Mouse (Mus musculus) limb, embryonic 12.5 days (tissue): ENCODE measurements around the gene Gm21083. TPM values are rescaled to one million over a fixed set of nuclear protein-coding genes. Genes with fewer than 3 reads are reported as not detected.
"Not testable (repeated sequence)": the region's sequence is repeated elsewhere in the genome, so short reads cannot be mapped to it uniquely, and the experiment has no call there.

ENCODE experiments used
- ATAC-seq: fragments of 200-750 bp; cut with Nextera tagmentation; 2 replicates; pipeline ENCODE4 v1.8.0; 2017; ENCODE audit warnings: low read depth, moderate TSS enrichment; ENCODE audit not compliant: insufficient number of reproducible peaks, insufficient read depth, low FRiP score, low TSS enrichment
- H3K27ac ChIP-seq: fragments of 300-500 bp; sonication (generic); 2 replicates; pipeline ENCODE4 v1.5.1; 2016; ENCODE audit warnings: mild to moderate bottlenecking, moderate library complexity
- H3K27me3 ChIP-seq: fragments of 300-500 bp; sonication (generic); 2 replicates; pipeline ENCODE4 v1.6.1; 2016; ENCODE audit warnings: mild to moderate bottlenecking, moderate library complexity
- H3K36me3 ChIP-seq: fragments of 300-500 bp; sonication (generic); 2 replicates; pipeline ENCODE4 v1.6.1; 2016; ENCODE audit warnings: mild to moderate bottlenecking, moderate library complexity
- H3K4me1 ChIP-seq: fragments of 300-500 bp; sonication (generic); replicated peaks from 2 replicates; pipeline ENCODE4 v1.6.1; 2016
- H3K4me2 ChIP-seq: fragments of 300-500 bp; sonication (generic); 2 replicates; pipeline ENCODE4 v1.6.1; 2016; ENCODE audit warnings: mild to moderate bottlenecking, moderate library complexity
- H3K4me3 ChIP-seq: fragments of 300-500 bp; sonication (generic); replicated peaks from 2 replicates; pipeline ENCODE4 v1.5.1; 2016; ENCODE audit warnings: mild to moderate bottlenecking
- H3K9ac ChIP-seq: fragments of 300-500 bp; sonication (generic); replicated peaks from 2 replicates; pipeline ENCODE4 v1.6.1; 2016; ENCODE audit warnings: mild to moderate bottlenecking, moderate library complexity
- H3K9me3 ChIP-seq: fragments of 300-500 bp; sonication (generic); 2 replicates; pipeline ENCODE4 v1.6.1; 2016; ENCODE audit warnings: mild to moderate bottlenecking, moderate library complexity
- WGBS: fragments of 180-500 bp; shearing (Covaris S2); methylation state at CpG from one replicate; pipeline ENCODE4 v1.1.7; 2016; 5-methylcytosine and 5-hydroxymethylcytosine counted together
- polyA plus RNA-seq: library from polyadenylated mRNA; unstranded; fragments of >200 nt; fragmentation: Nextera tagmentation; extraction: Ambion mirVana; gene quantifications from 2 replicates; pipeline ENCODE4 v1.2.1, GENCODE M21; 2016

Gene Gm21083
- polyA plus RNA-seq, 1 experiment from 2014 or later = not detected

- peaks cover 37% of the 10 kb centered on the region for H3K9me3 ChIP-seq
- H3K27ac ChIP-seq, H3K36me3 ChIP-seq, H3K4me1 ChIP-seq, H3K4me3 ChIP-seq, H3K27me3 ChIP-seq, ATAC-seq, H3K4me2 ChIP-seq, H3K9ac ChIP-seq: not testable (repeated sequence)
Observed at GRCm38 (mm10) chr5:15598831-15599230, 21.7 kb downstream of the Gm21083 start.

DNA sequence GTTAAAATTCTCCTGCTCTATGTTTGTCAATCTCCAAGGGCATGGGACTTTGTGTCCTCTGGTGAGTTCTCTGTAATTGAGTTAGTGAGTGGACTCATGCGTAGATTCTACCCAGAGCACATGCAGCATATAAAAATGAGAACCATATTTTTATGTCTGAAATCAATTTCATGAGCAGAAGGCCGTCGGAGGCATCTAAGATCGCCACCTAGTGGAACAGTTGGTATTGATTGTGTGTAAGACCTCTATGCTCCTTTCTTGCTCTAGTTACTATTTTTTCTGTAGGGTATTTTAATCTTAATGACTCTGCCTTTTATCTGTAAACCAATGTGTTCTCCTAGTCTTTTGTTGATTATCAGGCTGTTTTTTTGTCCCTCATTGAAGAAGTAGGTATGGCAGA lies 23.2 kb downstream of the Gm21083 start:
- not testable (repeated sequence) for H3K27ac ChIP-seq, H3K36me3 ChIP-seq, H3K4me3 ChIP-seq, H3K9ac ChIP-seq, H3K4me1 ChIP-seq, ATAC-seq, H3K27me3 ChIP-seq, H3K4me2 ChIP-seq
- 38% methylated on average over 4 of the region's 4 CpGs for WGBS
- H3K9me3 ChIP-seq = peaks cover 34% of the 10 kb centered on the region

- not testable (repeated sequence) for H3K27me3 ChIP-seq, H3K27ac ChIP-seq, H3K36me3 ChIP-seq, H3K4me1 ChIP-seq, ATAC-seq, H3K9ac ChIP-seq, H3K4me3 ChIP-seq, H3K4me2 ChIP-seq
- peaks cover 29% of the 10 kb centered on the region for H3K9me3 ChIP-seq
- 61% methylated on average over 5 of the region's 5 CpGs for WGBS
Observed at GRCm38 (mm10) chr5:15601481-15601880, 24.3 kb downstream of the Gm21083 start.

DNA sequence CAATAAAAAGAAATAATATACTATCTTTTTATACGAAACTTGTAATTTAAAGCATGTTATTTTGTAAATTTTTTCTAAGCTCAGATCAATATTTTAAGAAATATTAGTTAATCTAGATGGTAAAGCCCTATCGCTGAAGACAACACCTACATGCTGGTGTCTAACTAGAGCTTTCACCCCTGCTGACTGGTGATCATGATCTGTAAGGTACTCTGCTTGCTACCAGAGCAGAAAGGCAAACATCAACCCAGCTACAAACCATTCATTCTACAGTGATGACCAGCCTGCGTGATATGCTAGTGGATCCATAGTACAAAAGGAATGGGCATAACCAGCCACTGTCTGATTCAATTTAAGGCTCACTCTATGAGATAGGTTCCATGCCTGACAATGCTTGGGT lies 24.8 kb downstream of the Gm21083 start:
- H3K9me3 ChIP-seq = peaks cover 32% of the 10 kb centered on the region
- H3K27ac ChIP-seq, H3K4me2 ChIP-seq, H3K36me3 ChIP-seq, H3K4me3 ChIP-seq, H3K27me3 ChIP-seq, H3K4me1 ChIP-seq, ATAC-seq, H3K9ac ChIP-seq: not testable (repeated sequence)
- WGBS = 72% methylated on average over 3 of the region's 3 CpGs

GRCm38 (mm10) chr5:15602424-15602947 lies 25.4 kb downstream of the Gm21083 start:
- H3K4me2 ChIP-seq, H3K9ac ChIP-seq, H3K4me1 ChIP-seq, H3K36me3 ChIP-seq, H3K4me3 ChIP-seq, ATAC-seq, H3K27me3 ChIP-seq, H3K27ac ChIP-seq: not testable (repeated sequence)
- peaks cover 32% of the 10 kb centered on the region for H3K9me3 ChIP-seq
- WGBS = 59% methylated on average over 3 of the region's 3 CpGs

GRCm38 (mm10) chr5:15603008-15603407 lies 25.9 kb downstream of the Gm21083 start:
- WGBS = 66% methylated on average over 2 of the region's 2 CpGs
- not testable (repeated sequence) for H3K27me3 ChIP-seq, H3K4me2 ChIP-seq, H3K4me1 ChIP-seq, H3K36me3 ChIP-seq, H3K4me3 ChIP-seq, ATAC-seq, H3K9ac ChIP-seq, H3K27ac ChIP-seq
- peaks cover 33% of the 10 kb centered on the region for H3K9me3 ChIP-seq

GRCm38 (mm10) chr5:15603585-15603984 lies 26.5 kb downstream of the Gm21083 start:
- 72% methylated on average over 8 of the region's 8 CpGs for WGBS

GRCm38 (mm10) chr5:15606677-15607076 lies 29.5 kb downstream of the Gm21083 start:
- not testable (repeated sequence) for H3K36me3 ChIP-seq, H3K27me3 ChIP-seq
- 68% methylated on average over 6 of the region's 6 CpGs for WGBS

More at GRCm38 (mm10) chr5:15603585-15603984, 26.5 kb downstream of the Gm21083 start:
- not testable (repeated sequence) for H3K27me3 ChIP-seq, ATAC-seq, H3K4me2 ChIP-seq, H3K4me1 ChIP-seq, H3K4me3 ChIP-seq, H3K27ac ChIP-seq, H3K9ac ChIP-seq, H3K36me3 ChIP-seq
- peaks cover 33% of the 10 kb centered on the region for H3K9me3 ChIP-seq

GRCm38 (mm10) chr5:15610695-15611094 lies 33.6 kb downstream of the Gm21083 start:
- not testable (repeated sequence) for H3K4me3 ChIP-seq, H3K27ac ChIP-seq, ATAC-seq, H3K27me3 ChIP-seq, H3K4me1 ChIP-seq, H3K36me3 ChIP-seq, H3K9me3 ChIP-seq, H3K4me2 ChIP-seq, H3K9ac ChIP-seq
- WGBS = 7% methylated on average over 1 of the region's 1 CpGs

More at GRCm38 (mm10) chr5:15606677-15607076, 29.5 kb downstream of the Gm21083 start:
- not testable (repeated sequence) for H3K27ac ChIP-seq, H3K4me3 ChIP-seq, H3K9ac ChIP-seq, H3K4me2 ChIP-seq, H3K4me1 ChIP-seq
- H3K9me3 ChIP-seq = peaks cover 21% of the 10 kb centered on the region
- ATAC-seq = peak; percentile 52; the same call in 1 of the 2 replicates

DNA sequence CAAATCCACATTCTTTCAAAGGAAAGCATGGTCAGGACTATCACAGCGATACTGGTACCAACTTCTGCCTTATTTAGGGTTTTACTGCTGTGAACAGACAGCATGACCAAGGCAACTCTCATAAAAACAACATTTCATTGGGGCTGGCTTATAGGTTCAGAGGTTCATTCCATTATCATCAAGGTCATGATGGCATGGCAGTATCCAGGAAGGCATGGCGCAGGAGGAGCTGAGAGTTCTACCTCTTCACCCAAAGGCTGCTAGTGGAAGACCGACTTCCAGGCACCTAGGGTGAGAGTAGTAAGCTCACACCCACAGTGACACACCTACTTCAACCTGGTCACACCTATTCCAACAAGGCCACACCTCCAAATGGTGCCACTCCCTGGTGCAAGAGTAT lies 39.1 kb downstream of the Gm21083 start:
- WGBS = 76% methylated on average over 3 of the region's 3 CpGs

GRCm38 (mm10) chr5:15618764-15619163 lies 41.6 kb downstream of the Gm21083 start, which contains the start of gene Speer4d:
Speer4d (plus strand) TSS chr5:15619064.
- peaks cover 11% of the 10 kb centered on the region for H3K9me3 ChIP-seq
- H3K9ac ChIP-seq, ATAC-seq, H3K4me3 ChIP-seq, H3K4me2 ChIP-seq, H3K27ac ChIP-seq, H3K4me1 ChIP-seq, H3K36me3 ChIP-seq, H3K27me3 ChIP-seq: not testable (repeated sequence)
- 64% methylated on average over 1 of the region's 1 CpGs for WGBS

More for the DNA sequence above, 39.1 kb downstream of the Gm21083 start:
- H3K4me3 ChIP-seq, H3K27ac ChIP-seq, H3K4me1 ChIP-seq, H3K4me2 ChIP-seq, ATAC-seq, H3K36me3 ChIP-seq, H3K27me3 ChIP-seq, H3K9ac ChIP-seq: not testable (repeated sequence)
- peaks cover 11% of the 10 kb centered on the region for H3K9me3 ChIP-seq

- not testable (repeated sequence) for H3K4me1 ChIP-seq, H3K27me3 ChIP-seq, H3K27ac ChIP-seq, H3K36me3 ChIP-seq, H3K4me2 ChIP-seq, H3K4me3 ChIP-seq, ATAC-seq, H3K9ac ChIP-seq
- 0 out of 2 replicates have a peak, but pooled peaks cover 15% of the 10 kb centered on the region for H3K9me3 ChIP-seq
- whole genome bisulfite sequencing = 24% methylated on average over 1 of the region's 1 CpGs
Observed at GRCm38 (mm10) chr5:15628136-15628535, 51.0 kb downstream of the Gm21083 start.
